Mouse (Mus musculus) liver, adult 2 months (tissue): ENCODE measurements around the gene Il20. TPM values are rescaled to one million over a fixed set of nuclear protein-coding genes. Genes with fewer than 3 reads are reported as not detected.

ENCODE experiments used
- DNase-seq: peaks from one replicate; pipeline ENCODE4 v3.0.0-alpha.2; 2011; ENCODE audit warnings: low read depth, low spot score; ENCODE audit errors: extremely low read depth
- H3K27ac ChIP-seq: fragments of 200-500 bp; replicated peaks from 2 replicates; pipeline ENCODE4 v1.5.1; 2012; ENCODE audit warnings: low read depth, mild to moderate bottlenecking, control low read depth, inconsistent platforms, low read length; ENCODE audit not compliant: insufficient read depth
- H3K27me3 ChIP-seq: fragments of 200-500 bp; 2 replicates; pipeline ENCODE4 v1.6.1; 2012; ENCODE audit warnings: mild to moderate bottlenecking, moderate library complexity, low read length, inconsistent platforms; ENCODE audit not compliant: control insufficient read depth, insufficient read depth
- H3K36me3 ChIP-seq: fragments of 200-500 bp; 2 replicates; pipeline ENCODE4 v1.6.1; 2012; ENCODE audit warnings: low read length, inconsistent platforms; ENCODE audit not compliant: control insufficient read depth, insufficient read depth
- H3K4me1 ChIP-seq: fragments of 200-500 bp; 2 replicates; pipeline ENCODE4 v1.6.1; 2011; ENCODE audit warnings: low read length; ENCODE audit not compliant: control insufficient read depth, insufficient read depth
- H3K4me3 ChIP-seq: fragments of 200-500 bp; 2 replicates; pipeline ENCODE4 v1.5.1; 2011; ENCODE audit warnings: low read depth, mild to moderate bottlenecking, control low read depth, low read length, moderate library complexity; ENCODE audit not compliant: insufficient read depth
- H3K79me2 ChIP-seq: fragments of 200-500 bp; 2 replicates; pipeline ENCODE4 v1.6.1; 2012; ENCODE audit warnings: inconsistent platforms, mild to moderate bottlenecking, low read length, moderate library complexity; ENCODE audit not compliant: control insufficient read depth, insufficient read depth
- H3K9ac ChIP-seq: fragments of 200-500 bp; 2 replicates; pipeline ENCODE4 v1.6.1; 2012; ENCODE audit warnings: low read depth, mild to moderate bottlenecking, control low read depth, inconsistent platforms, low read length
- CTCF ChIP-seq: fragments of 200-500 bp; IDR thresholded peaks from 2 replicates; pipeline ENCODE4 v1.5.1; 2011; ENCODE audit warnings: low read depth, low read length, control low read depth
- POLR2A ChIP-seq: fragments of 200-500 bp; IDR thresholded peaks from 2 replicates; pipeline ENCODE4 v1.6.1; 2011; ENCODE audit warnings: low read length, control low read depth; ENCODE audit not compliant: insufficient read depth; ENCODE audit errors: extremely low read depth
- WGBS: fragments of 180-500 bp; shearing (Covaris S2); methylation state at CpG from one replicate; pipeline ENCODE4 v1.1.7; 2018; 5-methylcytosine and 5-hydroxymethylcytosine counted together
- polyA plus RNA-seq: library from polyadenylated mRNA; depleted of rRNA; stranded (reverse); fragments of >200 nt; gene quantifications from 2 replicates; pipeline ENCODE4 v1.2.3, GENCODE M21; 2012
- total RNA-seq: library from RNA; depleted of rRNA; stranded (reverse); fragments of >200 nt; gene quantifications from 2 replicates; pipeline ENCODE4 v1.2.3, GENCODE M21; 2014

Gene Il20
- total and polyA plus RNA-seq, 2 experiments: not detected

DNA sequence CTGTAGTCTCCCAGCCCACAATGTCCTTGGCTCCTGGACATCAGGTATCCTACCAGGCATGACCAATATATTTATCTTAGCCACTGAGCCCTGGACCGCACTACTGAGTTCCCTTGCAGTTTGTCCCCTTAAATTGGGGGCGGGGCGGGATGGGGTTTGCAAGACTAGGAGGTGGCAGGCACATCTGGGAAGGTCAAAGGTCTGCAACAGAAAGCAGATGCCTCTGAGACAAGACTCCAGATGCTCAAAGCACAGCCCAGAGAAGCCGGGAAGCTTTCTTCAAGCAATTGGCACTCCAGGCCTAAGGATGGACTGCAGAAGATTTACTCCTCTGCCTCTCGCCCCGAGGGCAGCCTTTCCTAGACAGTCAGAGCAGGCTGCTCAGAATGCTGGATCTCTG lies 25.1 kb upstream of the Il20 start:
- no peak for DNase-seq
- no peaks in the 10 kb centered on the region for H3K36me3 ChIP-seq
- 69% methylated on average over 6 of the region's 6 CpGs for WGBS
- TF ChIP-seq CTCF (no peak), POLR2A (no peak)
- no peak overlapping the region for H3K9ac ChIP-seq
- H3K4me1 ChIP-seq: no peaks in the 10 kb centered on the region
- H3K79me2 ChIP-seq: no peaks in the 10 kb centered on the region
- H3K27me3 ChIP-seq: no peaks in the 10 kb centered on the region
- no peak overlapping the region for H3K4me3 ChIP-seq
- no peak overlapping the region for H3K27ac ChIP-seq

DNA sequence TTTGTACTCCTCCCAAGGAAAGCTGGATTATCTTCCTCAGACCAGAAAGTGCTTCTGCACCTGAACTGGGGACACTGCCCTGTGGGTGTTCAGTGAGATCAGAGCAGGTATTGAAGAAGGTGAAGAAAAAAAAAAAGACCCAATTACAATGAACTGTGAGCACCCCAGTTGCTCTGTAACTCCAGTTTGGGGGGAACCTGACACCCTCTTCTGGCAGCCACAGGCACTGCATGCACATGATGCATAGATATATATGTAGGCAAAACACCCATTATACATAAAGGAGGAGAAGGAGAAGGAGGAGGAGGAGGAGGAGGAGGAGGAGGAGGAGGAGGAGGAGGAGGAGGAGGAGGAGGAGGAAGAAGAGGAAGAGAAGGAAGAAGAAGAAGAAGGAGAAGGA lies 15.2 kb upstream of the Il20 start:
- no peak for DNase-seq
- TF ChIP-seq CTCF: peak; percentile 48; the same call in 1 of the 2 replicates
- no peak for TF ChIP-seq POLR2A
- Histone ChIP-seq H3K36me3 (no peaks in the 10 kb centered on the region), H3K4me1 (no peaks in the 10 kb centered on the region), H3K4me3 (no peak overlapping the region), H3K27ac (no peak overlapping the region), H3K27me3 (no peaks in the 10 kb centered on the region), H3K9ac (no peak overlapping the region), H3K79me2 (no peaks in the 10 kb centered on the region)

DNA sequence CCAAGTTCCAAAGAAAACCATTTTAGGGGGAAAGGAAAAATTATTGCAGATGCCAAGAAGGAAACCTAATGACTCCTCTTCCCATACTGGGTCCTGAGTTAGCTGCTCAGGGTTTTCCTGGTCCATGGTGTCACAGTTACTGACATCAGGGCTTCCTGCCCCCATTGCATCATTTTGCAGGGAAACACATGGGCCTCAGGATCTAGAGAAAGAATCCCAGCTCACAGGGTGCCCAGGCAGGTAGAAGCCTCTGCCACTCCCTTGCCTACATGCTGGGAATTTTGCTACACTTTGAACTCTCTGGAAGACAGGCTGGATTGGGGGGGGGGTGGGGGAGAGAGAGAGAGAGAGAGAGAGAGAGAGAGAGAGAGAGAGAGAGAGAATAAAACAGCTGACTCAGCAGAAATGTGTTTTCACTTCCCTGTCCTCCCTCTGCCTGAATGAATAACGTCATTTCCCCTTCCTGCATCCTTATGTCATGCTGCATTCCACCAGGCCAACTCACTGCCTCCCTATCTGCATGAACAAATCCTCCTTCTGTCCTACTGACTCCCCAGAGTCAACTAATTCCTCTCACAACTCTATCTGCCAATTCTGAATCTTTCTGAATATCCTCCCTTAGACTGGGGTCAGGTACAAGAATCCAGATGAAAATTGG lies 7.2 kb upstream of the Il20 start:
- Histone ChIP-seq H3K4me1 (no peaks in the 10 kb centered on the region), H3K27me3 (no peaks in the 10 kb centered on the region), H3K79me2 (no peaks in the 10 kb centered on the region), H3K4me3 (no peak overlapping the region), H3K36me3 (no peaks in the 10 kb centered on the region), H3K9ac (no peak overlapping the region), H3K27ac (no peak overlapping the region)
- TF ChIP-seq POLR2A (no peak), CTCF (no peak)
- peak; percentile 10 for DNase-seq
- WGBS: 33% methylated on average over 1 of the region's 1 CpGs

DNA sequence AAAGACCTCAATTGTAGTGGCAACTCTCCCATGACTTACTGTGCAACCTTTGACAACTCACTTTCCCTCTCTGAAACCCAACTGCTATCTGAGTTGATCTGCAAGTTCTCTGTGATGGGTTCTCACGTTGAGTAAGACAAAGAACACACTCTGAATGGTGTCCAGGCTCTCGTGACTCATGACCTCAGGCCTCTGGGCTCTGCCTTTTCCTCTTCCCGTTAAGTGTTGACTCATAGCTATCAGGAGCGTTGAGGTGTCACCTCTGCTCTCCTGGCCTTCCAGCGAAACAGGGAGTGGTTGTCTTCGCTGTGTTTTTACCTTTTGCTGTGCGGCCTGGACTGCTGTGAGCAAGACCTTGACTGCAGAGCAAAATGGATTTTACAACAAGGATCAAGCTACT lies 8.7 kb downstream of the Il20 start:
- H3K27ac ChIP-seq: no peak overlapping the region
- DNase-seq: no peak
- no peaks in the 10 kb centered on the region for H3K79me2 ChIP-seq
- 72% methylated on average over 7 of the region's 7 CpGs for WGBS
- no peak overlapping the region for H3K9ac ChIP-seq
- H3K4me3 ChIP-seq: no peak overlapping the region
- TF ChIP-seq POLR2A (no peak), CTCF (no peak)
- no peaks in the 10 kb centered on the region for H3K36me3 ChIP-seq
- no peaks in the 10 kb centered on the region for H3K27me3 ChIP-seq
- H3K4me1 ChIP-seq: no peaks in the 10 kb centered on the region

DNA sequence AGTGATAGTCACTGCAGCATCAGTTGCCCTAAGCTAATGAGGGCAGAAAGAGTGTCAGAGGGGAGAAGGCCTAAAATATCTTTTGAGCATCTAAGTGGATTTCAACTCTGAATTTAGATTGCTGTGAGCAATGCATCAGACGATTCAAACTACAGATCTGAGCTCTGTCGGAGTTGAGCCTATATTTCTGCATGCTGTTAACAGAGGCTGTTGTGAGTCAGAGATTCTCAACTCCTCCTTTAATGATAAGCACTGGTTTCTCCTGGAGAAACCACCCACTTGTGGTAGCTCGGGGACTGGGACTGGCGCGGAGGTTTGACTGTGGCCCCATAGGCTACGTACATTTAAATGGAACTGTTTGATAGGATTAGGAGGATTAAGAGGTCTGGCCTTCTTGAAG lies 16.8 kb downstream of the Il20 start:
- Histone ChIP-seq H3K4me3 (no peak overlapping the region), H3K4me1 (no peaks in the 10 kb centered on the region), H3K27ac (no peak overlapping the region), H3K36me3 (no peaks in the 10 kb centered on the region), H3K79me2 (no peaks in the 10 kb centered on the region), H3K9ac (no peak overlapping the region), H3K27me3 (no peaks in the 10 kb centered on the region)
- DNase-seq: no peak
- 82% methylated on average over 6 of the region's 6 CpGs for WGBS
- no peak for TF ChIP-seq CTCF
- no peak for TF ChIP-seq POLR2A

DNA sequence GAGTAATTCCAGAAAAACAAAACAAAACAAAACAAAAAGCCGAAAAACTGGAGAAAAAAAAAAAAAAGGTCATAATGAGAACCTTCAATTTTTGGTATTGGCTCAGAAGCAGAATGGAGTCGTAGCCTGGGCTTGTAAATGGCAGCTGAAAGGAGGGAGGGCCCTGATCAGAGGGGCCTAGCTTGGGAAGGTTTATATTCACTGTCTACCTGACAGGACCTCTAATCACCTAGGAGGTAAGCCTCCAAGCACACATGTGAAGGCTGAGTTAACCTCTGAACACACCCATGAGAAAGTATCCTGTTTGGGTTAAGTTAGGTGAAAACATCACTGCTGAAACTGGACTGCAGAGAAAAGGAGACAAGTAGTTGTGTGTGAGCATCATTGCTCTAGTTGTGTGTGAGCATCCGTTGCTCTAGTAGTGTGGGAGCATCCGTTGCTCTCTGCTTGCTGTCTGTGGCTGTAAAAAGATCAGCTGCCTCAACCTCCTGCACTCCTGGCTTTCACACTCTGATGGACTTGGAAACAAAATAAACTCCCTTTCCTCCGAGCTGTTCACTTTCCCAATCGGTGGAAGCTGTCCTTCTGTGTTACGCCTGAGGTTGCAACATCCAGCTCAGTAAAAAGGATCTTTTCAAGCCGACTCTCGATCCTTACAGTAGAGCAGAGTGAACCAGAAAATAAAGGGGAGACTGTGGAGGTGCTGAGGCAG lies 17.8 kb downstream of the Il20 start:
- Histone ChIP-seq H3K4me3 (no peak overlapping the region), H3K79me2 (no peaks in the 10 kb centered on the region), H3K27ac (no peak overlapping the region), H3K9ac (no peak overlapping the region), H3K27me3 (no peaks in the 10 kb centered on the region), H3K36me3 (no peaks in the 10 kb centered on the region), H3K4me1 (no peaks in the 10 kb centered on the region)
- 75% methylated on average over 9 of the region's 9 CpGs for WGBS
- no peak for DNase-seq
- TF ChIP-seq CTCF (no peak), POLR2A (no peak)
